Mouse (Mus musculus) yolk sac, embryonic 10.5 days (tissue): Measurements from ENCODE around the gene Klhdc7b.

Source experiments
- DNase-seq: peaks from one replicate; pipeline ENCODE4 v3.0.0-alpha.2; 2017; ENCODE audit warnings: low spot score

Klhdc7b gene

DNA sequence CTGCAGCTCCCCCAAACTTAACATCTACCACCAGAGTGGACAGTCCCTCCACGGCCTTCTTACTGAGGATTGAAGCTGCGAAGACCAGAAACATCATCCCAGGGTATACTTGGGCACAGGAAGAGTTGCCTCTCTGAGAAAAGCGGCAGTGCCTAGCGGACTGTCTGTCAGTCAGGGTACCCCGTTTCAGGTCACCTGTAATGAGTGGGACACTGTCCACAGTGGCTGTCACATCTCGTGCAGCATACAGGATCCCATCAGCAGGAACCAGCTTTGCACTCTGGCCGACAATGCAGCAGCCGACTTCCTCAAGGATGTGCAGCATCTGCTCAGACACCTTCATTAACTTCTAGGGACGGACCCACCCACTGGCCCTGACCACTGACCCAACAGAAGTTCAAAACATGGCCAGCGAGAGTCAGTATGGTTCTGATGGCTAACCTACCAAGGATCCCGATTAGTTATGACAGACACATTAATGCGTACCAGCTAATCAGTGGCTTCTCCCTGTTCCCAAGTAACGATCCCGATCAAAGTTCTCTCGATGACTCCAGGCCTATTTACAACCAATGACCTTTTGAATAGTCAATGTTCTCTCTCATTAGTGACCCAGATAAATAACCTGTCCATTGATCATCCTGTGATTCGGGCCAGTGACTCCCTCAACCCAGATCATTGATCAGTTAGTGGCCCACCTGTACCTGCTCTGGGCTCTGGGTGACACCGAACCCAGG is 9.7 kb upstream of the Klhdc7b start:
- DNase-seq, result no peak

DNA sequence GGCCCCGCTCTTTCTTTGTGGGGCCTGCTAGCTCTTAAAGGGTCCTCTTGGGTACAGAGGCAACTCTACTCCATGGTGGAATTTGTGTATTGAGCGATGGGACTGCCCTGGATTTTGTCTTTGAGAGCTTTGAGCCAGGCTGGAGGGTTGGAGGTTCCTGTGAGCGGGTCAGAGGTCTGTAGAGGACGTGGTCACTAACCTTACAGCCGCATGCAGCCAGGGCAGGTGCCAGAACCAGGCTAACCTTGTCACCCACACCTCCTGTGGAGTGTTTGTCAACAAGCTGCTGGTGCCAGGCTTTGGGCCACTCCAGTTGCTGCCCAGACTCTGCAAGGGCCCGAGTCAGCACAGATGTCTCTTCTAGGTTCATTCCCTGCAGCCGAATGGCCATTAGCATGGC is 8.7 kb upstream of the Klhdc7b start:
- no peak for DNase-seq

DNA sequence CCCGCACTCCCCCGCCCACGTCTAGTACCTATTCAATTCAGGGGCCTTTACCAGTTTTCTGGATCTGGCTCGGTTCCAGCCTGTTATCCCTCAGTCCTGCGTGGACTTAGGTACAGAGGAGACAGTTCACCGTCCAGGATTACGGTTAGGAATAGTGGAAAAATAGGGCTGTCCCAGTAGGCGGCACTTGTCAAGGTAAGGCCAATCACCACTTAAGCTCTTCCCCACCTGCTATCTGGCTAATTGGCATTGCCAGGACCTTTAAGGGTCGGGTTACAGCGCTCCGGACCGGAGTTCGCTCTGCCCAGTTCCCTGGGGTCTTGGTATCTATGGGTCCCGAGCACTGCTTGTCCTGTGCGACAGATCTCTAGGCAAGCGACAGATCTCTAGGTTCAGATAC is 7.8 kb upstream of the Klhdc7b start, which contains the start of gene Tymp:
Gene Tymp, minus strand, starts transcription at position 83 of the 400 bp plus-strand sequence.
- DNase-seq, result no peak

DNA sequence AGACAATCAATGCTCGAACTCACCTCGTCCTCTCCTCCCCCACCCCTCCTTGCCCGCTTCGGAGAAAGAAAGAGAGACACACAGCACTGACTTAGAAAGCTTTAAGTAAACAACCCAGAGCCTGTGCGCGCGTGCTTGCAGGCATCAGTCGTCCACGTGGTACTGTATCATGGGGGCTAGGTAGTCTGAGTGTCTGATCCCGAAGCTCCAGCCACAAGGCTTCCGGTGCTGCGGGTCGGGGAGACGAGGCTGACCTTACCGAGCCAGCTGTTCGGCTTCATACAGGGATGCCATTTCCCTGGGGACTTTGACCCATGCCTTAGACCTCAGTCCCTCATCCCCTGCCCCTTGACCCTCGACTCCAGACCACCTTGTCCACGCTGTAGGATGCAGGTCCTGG is 7.4 kb upstream of the Klhdc7b start:
- DNase-seq, result peak; percentile 68

DNA sequence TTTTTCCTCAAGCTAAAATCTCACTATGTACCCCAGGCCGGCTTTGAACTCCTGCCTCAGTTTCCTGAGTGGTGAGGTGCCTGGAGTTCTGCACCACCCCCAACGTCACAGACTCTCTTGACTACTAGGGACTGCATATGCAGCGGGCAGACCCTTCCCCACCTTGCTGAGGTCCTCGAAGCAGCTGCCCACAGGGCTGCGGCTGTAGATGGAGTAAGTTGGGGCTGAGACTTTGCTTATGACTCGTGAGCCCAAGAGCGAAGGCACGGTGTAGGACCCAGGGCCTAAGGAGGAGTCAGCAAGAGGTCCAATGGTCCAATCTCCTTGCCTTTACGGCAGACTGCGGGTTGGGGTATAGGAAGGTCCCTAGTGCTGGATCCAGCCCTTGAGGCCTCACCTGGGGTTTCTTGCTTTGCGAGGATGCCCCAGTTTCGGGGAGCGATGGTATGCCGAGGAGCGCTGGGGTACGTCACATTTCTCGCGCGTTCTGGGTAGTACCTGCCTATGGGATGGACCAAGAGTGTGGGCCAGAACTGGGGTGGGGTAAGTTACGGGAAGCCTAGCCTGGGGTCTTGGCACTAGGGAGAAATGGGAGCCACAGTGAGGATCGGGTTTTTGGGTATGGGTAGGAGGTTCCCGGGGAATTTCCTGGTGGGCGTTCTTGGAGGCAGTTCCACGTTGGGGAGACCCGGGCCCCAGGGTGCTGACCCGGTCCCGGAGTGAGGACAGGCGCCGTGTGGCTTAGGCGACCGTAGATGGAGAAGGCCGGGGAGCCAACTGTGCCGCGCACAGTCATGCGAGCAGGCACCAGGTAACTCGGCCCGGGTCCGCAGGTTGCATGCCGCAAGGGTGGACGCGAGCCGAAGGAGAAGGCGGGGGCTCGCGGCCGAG is 6.5 kb upstream of the Klhdc7b start:
- DNase-seq, result no peak

DNA sequence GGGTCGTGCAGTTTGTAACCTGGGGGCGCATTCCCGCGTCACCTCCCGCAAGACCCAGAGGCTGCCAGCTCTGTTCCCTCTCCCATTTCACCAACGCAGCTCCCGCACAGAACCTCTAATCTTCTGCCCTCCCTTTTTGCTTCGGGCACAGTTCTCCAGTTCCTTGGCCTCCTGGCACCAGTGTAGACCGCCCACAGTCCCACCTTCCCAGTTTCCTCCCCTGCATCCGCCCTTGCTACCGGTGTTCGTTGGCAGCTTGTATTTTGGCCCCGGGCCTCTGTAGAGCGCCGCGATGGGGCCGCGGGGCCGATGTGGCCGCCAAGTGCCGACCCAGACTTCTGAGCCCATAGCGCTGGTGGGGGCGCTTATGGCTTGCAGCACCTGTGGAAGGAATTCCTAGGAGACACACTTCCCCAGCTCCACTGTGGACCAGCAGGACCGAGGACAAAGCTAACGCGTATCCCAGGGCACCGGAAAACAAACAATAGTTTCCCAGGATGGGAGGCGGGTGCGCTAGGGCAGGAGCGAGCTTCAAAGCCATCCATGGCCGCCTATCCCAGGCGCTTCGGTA is 5.8 kb upstream of the Klhdc7b start, which contains the start of gene Odf3b:
Gene Odf3b, minus strand, starts transcription at position 452 of the 571 bp plus-strand sequence.
- DNase-seq, result no peak

DNA sequence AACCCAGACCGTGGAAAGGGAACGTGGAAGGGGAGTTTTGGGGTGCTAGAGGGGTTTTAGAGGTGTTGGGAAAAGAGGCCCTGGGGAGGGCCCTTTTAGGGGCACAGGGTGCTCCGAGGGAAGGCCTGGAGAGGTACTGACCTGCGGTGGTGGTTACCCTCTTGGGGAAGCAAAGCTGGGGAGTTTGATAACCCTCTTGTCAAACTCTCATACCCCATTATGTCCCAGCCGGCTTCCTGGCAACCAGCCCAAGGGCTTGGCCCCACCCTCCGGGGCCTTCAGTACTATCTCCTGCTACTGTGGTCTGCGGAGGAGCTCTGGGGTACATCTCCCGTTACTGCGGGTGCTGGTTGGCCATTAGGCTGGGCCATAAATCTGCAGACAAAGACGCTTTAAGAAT is 5.3 kb upstream of the Klhdc7b start:
- no peak for DNase-seq

DNA sequence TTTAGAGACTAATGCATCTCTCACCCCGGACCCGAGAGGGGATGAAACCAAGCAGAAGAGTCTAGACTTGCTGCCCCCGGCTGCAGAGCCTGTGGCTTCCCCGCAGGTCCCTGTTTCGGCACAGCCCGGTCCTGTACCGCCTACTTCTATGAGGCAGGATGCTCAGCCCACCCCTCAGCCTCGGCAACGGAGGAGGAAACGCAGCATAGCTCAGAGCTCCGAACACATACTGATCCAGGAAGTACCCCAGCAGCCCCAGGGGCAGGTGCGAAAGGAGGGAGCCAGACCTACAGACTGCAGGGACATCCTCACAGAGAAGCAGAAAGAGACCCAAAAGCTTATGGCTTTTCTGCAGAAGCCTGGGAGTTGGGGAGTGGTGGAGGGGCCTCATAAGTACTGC is 2.4 kb downstream of the Klhdc7b start:
- DNase-seq, result no peak

DNA sequence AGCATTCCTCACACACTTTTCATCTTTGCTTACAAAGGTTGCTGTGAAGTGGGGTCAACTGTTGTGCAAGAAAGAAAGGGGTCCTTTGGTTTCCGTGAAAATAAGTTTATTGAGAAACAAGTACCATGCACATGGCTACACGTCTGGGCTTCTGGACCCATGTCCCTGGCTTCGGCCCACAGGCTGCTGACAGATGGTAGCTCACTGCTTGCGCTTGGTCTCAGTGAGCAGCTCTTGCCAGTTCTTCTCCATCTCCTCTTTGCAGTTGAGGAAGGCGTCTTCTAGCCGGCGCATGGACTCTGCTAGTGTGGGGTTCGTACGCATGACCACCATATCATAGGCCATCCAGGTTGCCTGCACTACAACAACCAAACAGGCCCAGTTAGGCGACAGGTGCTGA is 5.4 kb downstream of the Klhdc7b start:
- no peak for DNase-seq

DNA sequence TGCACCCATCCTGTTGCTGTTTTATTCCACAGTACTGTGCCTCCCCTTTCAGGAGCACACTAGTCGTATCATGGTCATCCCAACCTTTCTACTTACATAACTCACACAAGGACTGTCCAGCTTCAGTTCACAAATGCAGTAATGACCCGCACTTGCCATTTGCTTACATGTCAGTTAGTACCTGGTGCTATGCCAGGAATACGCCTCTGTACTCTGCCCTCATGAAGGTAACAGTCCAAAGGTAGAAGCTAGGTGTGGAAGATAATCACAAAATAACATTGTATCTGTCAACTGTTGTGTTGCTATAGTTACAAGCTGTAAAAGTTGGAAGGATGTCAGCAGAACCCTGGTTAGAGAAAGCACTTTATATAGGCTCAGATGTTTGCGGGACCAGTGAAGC is 12.2 kb downstream of the Klhdc7b start:
- DNase-seq, result no peak

DNA sequence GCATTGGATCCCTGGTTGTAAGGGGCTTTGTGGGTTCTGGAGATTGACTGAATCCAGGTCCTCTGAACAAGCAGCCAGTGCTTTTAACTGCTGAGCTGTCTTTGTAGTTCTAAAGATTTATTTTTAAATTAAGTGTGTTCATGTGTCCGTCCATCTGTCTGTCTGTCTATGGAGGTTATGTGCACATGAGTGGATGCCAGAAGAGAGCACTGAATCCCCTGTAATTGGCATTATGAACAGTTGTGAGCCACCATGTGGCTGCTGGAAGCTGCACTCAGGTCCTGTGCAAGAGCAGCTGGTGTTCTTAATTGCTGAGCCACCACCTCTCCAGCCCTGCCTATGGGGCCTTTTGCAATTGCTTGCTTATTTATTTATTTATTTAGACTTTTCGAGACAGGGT is 13.4 kb downstream of the Klhdc7b start:
- no peak for DNase-seq

DNA sequence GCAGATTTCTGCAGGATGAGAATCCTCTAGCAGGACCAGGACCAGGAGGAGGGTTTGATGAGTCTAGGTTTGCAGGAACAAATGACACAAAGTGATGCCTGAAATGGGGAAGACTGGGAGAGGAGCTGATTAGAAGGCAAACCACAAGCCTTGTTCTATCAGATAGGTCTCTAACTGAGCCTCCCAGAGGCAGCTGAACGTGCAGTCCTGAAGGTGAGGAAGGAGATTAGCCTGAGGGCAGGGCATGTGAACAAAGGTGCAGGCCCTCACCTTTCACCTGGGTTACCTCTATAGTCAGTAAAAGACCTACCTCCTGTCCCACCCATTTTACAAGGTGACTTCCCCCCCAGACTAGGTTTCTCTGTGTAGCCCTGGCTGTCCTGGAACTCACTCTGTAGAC is 15.0 kb downstream of the Klhdc7b start:
- DNase-seq, result no peak

DNA sequence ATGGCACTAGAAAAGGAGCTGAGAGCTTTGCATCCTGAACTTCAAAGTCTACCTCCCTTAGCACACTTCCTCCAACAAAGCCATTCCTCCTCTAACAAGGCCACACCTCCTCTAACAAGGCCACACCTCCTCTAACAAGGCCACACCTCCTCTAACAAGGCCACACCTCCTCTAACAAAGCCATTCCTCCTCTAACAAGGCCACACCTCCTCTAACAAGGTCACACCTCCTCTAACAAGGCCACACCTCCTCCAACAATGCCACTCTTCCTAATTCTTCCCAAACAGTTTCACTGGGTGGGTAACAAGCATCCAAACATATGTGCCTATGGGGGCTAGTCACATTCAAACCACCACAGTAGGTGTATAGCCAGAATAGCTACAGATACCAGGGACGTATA is 17.8 kb downstream of the Klhdc7b start:
- DNase-seq, result no peak

DNA sequence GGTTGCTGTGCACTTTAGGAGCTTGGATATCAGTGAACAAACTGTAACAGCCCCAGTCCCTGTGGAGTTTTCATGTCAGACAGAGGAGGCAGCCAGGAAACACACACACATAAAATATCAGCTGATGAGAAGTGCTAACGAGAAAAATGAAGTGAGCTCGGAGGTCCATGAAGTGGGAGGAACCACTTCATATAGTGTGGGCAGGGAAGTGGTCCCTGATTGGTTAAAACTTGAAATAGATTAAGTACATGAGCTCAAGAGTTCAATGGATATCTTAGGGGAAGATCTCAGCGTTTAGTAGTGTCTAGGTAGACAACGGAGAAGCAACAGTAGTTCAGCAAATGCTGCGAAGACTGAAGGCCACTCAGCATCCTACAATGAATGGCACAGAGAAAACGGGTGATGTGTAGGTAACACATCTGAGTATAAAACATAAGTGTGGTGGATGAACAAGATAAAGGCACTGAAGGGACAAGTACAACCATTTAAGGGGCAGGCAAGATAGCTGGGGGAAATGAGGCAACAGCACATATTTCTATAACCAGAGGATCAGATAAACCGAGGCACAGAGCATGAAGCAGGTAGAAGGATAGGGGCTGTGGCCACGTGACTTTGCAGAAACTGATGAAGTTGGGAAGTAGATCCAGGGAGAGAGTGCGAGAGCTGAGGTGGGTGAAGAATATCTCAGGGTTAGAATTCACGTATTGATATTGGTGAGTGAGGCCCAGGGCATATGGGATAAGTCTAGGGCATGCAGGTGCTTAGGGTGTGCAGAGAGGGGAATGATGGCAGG is 20.3 kb downstream of the Klhdc7b start:
- no peak for DNase-seq

DNA sequence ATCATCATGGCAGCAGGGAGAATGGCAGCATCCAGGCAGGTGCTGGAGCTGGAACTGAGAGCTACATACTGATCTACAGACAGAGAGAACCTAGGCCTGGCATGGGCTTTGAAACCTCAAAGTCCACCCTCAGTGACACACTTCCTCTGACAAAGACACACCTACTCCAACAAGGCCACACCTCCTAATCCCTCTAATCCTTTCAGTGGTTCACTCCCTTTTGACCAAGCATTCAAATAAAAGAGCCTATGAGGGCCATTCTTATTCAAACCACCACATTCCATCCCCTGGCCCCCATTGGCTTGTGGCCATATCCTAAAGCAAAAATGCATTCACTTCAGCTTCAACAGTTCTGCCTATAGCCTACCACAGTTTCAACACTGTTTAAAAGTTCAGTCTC is 22.0 kb downstream of the Klhdc7b start:
- no peak for DNase-seq

DNA sequence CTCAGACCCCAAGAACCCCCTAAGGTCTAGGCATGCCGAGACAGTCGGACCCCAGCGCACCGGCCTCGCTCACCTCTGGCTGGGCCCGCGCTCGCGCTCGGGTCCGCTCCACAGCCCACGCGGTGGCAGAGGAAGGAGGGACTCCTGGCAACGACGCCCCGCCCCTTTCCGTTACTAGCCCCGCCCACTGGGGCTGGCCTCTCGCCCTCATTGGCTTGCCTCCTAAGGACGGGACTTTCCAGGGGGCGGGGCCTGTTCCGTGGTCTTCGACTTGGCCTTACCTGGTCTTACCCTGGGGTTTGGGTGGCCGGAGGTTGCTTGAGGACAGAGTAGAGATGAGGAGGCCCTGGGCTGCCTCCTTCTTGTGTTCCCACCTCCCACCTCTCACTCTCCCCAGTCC is 25.4 kb downstream of the Klhdc7b start, which contains the start of gene Syce3:
Gene Syce3, minus strand, starts transcription at position 386 of the 400 bp plus-strand sequence.
- no peak for DNase-seq

DNA sequence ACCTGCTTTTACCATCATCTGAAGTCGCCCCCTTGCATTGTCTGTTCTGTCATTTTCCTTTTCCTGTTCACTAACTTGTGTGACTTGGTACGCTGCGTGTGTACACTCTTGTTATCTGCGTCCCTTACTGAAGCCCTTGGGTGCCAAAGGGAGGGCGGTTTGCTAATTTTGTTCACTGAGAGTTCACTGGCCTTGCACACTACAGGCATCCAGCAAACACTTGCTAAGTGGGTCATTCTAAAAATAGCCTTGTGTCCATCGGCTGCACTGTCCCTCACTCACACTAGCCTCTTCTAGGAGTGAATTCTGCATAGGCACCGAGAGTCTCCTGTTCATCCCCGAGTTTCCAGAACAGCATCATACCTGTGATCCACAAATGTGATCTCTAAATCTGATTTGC is 30.6 kb downstream of the Klhdc7b start:
- DNase-seq, result no peak

DNA sequence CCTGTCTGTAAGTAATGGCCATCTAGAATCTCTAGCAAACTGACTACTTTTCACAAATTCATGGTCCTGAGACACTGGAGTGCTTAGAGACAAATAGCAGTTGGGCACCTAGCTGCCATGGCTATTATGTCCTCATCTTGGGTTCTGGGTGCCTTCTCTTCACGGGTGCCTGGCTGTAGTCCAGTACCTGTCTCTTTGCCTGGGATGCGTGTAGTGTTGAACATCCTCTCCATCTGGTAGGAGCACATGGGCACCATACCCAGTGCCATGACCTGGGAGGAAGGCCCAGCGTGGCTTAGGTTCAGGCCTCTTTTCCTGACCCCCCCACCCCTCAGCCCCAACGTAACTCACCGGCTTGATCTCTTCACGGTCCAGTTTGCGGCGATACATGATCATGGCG is 37.2 kb downstream of the Klhdc7b start:
- DNase-seq, result no peak

DNA sequence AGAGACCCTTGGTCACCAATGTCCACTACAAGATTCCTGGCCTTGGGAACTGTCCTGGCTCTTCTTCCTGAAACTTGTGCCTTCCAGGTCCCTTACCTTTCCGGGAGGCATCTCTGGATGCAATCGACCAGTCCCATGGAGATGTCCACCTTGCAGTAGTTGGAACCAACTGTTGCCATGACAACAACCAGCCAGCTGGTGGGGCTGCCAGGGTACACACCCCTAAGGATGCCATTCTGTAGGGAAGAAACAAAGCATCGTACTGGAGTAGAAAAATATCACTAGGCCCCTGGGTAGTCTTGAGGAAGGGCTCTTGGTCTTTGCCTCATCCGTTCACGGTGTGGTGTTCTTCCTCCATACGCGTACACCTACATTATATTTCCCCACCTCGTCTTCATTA is 39.9 kb downstream of the Klhdc7b start:
- DNase-seq, result no peak

DNA sequence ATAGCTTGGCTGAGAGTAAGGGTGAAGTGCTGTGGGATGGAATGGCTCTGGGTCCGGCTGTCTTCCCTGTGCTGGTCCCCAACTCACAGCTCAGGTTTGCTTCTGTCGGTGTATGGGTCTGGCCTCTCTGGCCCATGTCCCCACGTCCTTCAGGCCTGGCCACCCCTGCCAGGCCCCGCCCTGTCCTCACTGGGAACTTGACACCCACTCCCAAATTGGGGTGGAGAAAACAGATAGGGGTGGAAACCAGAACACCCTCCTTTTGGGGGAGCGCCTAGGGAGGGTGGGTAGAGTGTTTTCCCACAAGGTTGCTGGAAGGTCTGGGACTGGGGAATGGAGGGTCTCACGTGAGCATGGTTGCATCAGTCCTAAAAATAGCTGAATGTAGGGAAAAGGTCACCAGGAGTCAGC is 41.0 kb downstream of the Klhdc7b start, which contains the start of gene Cpt1b:
Gene Cpt1b, minus strand, starts transcription at position 153 of the 411 bp plus-strand sequence.
- DNase-seq, result no peak

DNA sequence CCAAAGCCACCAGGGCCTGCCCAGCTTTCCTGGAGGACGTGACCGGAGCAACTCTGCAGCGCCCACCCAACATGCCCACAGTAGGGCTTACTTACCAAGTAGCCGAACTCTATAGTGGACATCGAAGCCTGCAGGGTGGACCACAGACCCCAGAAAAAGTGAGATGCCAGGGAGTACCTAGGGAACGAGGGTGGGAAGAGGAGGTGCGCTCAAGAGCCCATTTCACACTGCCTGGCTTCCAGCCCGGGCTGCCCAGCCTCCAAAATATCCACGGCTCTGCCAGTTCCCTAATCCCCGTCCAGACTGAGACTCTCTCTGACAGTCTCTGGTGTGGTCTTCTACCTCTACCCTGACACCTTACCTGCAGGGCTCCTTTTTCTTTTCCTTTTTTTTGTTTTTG is 42.0 kb downstream of the Klhdc7b start:
- no peak for DNase-seq
